Mouse (Mus musculus): ENCODE data around the gene Abo. TPM values are rescaled to one million over a fixed set of nuclear protein-coding genes. Genes with fewer than 3 reads are reported as not detected.

The Abo gene
- total and polyA plus RNA-seq, 2 experiments: not detected

GRCm38 (mm10) chr2:26910124-26910993 lies 45.6 kb upstream of the Abo start, which contains the start of the genes Med22 and Rpl7a:
Gene Med22, minus strand, starts transcription at chr2:26910677.
Gene Rpl7a, plus strand, starts transcription at chr2:26910764.
- WGBS: under 1% methylated on average over 74 of the region's 74 CpGs
- H3K79me2 ChIP-seq (ENCODE audit: control insufficient read depth, insufficient read depth, low read length): peaks cover 23% of the 10 kb centered on the region
- peaks cover 19% of the 10 kb centered on the region for H3K4me1 ChIP-seq (ENCODE audit: control insufficient read depth, insufficient read depth, low read length)
- H3K36me3 ChIP-seq (ENCODE audit: control insufficient read depth, insufficient read depth, low read length): peaks cover 20% of the 10 kb centered on the region
- H3K4me3 ChIP-seq (ENCODE audit: insufficient read depth, low read depth, low read length): peak within 1 kb of the TSS; percentile 96
- H3K27me3 ChIP-seq (ENCODE audit: control insufficient read depth, insufficient read depth, low read length): no peaks in the 10 kb centered on the region
- peak within 1 kb of the TSS; percentile 94 for H3K9ac ChIP-seq (ENCODE audit: low read depth, low read length)
- TF ChIP-seq POLR2A (IDR thresholded peaks at IDR 0.05; ENCODE audit: extremely low read depth, insufficient read depth, low read length) (peak; percentile 83), CTCF (IDR thresholded peaks at IDR 0.05; ENCODE audit: low read depth, low read length) (no peak)
- peak; percentile 87 for DNase-seq (ENCODE audit: extremely low read depth, low read depth, low spot score)
- H3K27ac ChIP-seq (replicated peaks; ENCODE audit: insufficient read depth, low read depth, low read length): peak within 1 kb of the TSS; percentile 78

- H3K36me3 ChIP-seq (ENCODE audit: control insufficient read depth, insufficient read depth, low read length): peaks cover 20% of the 10 kb centered on the region
- H3K79me2 ChIP-seq (ENCODE audit: control insufficient read depth, insufficient read depth, low read length): peaks cover 23% of the 10 kb centered on the region
- H3K4me3 ChIP-seq (ENCODE audit: insufficient read depth, low read depth, low read length): peak overlapping the region; percentile 76
- peak overlapping the region; percentile 78 for H3K27ac ChIP-seq (replicated peaks; ENCODE audit: insufficient read depth, low read depth, low read length)
- peak overlapping the region; percentile 74 for H3K9ac ChIP-seq (ENCODE audit: low read depth, low read length)
- peaks cover 17% of the 10 kb centered on the region for H3K4me1 ChIP-seq (ENCODE audit: control insufficient read depth, insufficient read depth, low read length)
- no peak for DNase-seq (ENCODE audit: extremely low read depth, low read depth, low spot score)
- no peaks in the 10 kb centered on the region for H3K27me3 ChIP-seq (ENCODE audit: control insufficient read depth, insufficient read depth, low read length)
- TF ChIP-seq POLR2A (IDR thresholded peaks at IDR 0.05; ENCODE audit: extremely low read depth, insufficient read depth, low read length) (no peak), CTCF (IDR thresholded peaks at IDR 0.05; ENCODE audit: low read depth, low read length) (no peak)
Observed at GRCm38 (mm10) chr2:26909387-26909784, 44.6 kb upstream of the Abo start.

GRCm38 (mm10) chr2:26908710-26909386 lies 44.1 kb upstream of the Abo start:
- 68% methylated on average over 18 of the region's 18 CpGs for WGBS
- DNase-seq (ENCODE audit: extremely low read depth, low read depth, low spot score): no peak
- Histone ChIP-seq H3K4me3 (ENCODE audit: insufficient read depth, low read depth, low read length) (peak overlapping the region; percentile 6; the same call in 1 of the 2 replicates), H3K79me2 (ENCODE audit: control insufficient read depth, insufficient read depth, low read length) (peaks cover 23% of the 10 kb centered on the region), H3K4me1 (ENCODE audit: control insufficient read depth, insufficient read depth, low read length) (peaks cover 18% of the 10 kb centered on the region), H3K27ac (replicated peaks; ENCODE audit: insufficient read depth, low read depth, low read length) (no peak overlapping the region), H3K36me3 (ENCODE audit: control insufficient read depth, insufficient read depth, low read length) (peaks cover 18% of the 10 kb centered on the region), H3K27me3 (ENCODE audit: control insufficient read depth, insufficient read depth, low read length) (no peaks in the 10 kb centered on the region), H3K9ac (ENCODE audit: low read depth, low read length) (peak overlapping the region; percentile 2; the same call in 1 of the 2 replicates)
- no peak for TF ChIP-seq CTCF (IDR thresholded peaks at IDR 0.05; ENCODE audit: low read depth, low read length)
- TF ChIP-seq POLR2A (IDR thresholded peaks at IDR 0.05; ENCODE audit: extremely low read depth, insufficient read depth, low read length): no peak

- Histone ChIP-seq H3K79me2 (ENCODE audit: control insufficient read depth, insufficient read depth, low read length) (peaks cover 21% of the 10 kb centered on the region), H3K27me3 (ENCODE audit: control insufficient read depth, insufficient read depth, low read length) (no peaks in the 10 kb centered on the region), H3K4me3 (ENCODE audit: insufficient read depth, low read depth, low read length) (no peak overlapping the region), H3K9ac (ENCODE audit: low read depth, low read length) (no peak overlapping the region), H3K4me1 (ENCODE audit: control insufficient read depth, insufficient read depth, low read length) (peaks cover 22% of the 10 kb centered on the region), H3K36me3 (ENCODE audit: control insufficient read depth, insufficient read depth, low read length) (peaks cover 4% of the 10 kb centered on the region), H3K27ac (replicated peaks; ENCODE audit: insufficient read depth, low read depth, low read length) (no peak overlapping the region)
- 28% methylated on average over 4 of the region's 4 CpGs for WGBS
- TF ChIP-seq POLR2A (IDR thresholded peaks at IDR 0.05; ENCODE audit: extremely low read depth, insufficient read depth, low read length): no peak
- peak; percentile 94 for TF ChIP-seq CTCF (IDR thresholded peaks at IDR 0.05; ENCODE audit: low read depth, low read length)
- DNase-seq (ENCODE audit: extremely low read depth, low read depth, low spot score): peak; percentile 55
Observed at GRCm38 (mm10) chr2:26907109-26907508, 42.3 kb upstream of the Abo start.

- no peak overlapping the region for H3K4me3 ChIP-seq (ENCODE audit: insufficient read depth, low read depth, low read length)
- TF ChIP-seq POLR2A (IDR thresholded peaks at IDR 0.05; ENCODE audit: extremely low read depth, insufficient read depth, low read length) (no peak), CTCF (IDR thresholded peaks at IDR 0.05; ENCODE audit: low read depth, low read length) (no peak)
- WGBS: 94% methylated on average over 3 of the region's 3 CpGs
- no peaks in the 10 kb centered on the region for H3K27me3 ChIP-seq (ENCODE audit: control insufficient read depth, insufficient read depth, low read length)
- H3K4me1 ChIP-seq (ENCODE audit: control insufficient read depth, insufficient read depth, low read length): peaks cover 23% of the 10 kb centered on the region
- H3K27ac ChIP-seq (replicated peaks; ENCODE audit: insufficient read depth, low read depth, low read length): no peak overlapping the region
- H3K36me3 ChIP-seq (ENCODE audit: control insufficient read depth, insufficient read depth, low read length): peaks cover 2% of the 10 kb centered on the region; the same call in 1 of the 2 replicates
- peaks cover 18% of the 10 kb centered on the region for H3K79me2 ChIP-seq (ENCODE audit: control insufficient read depth, insufficient read depth, low read length)
- H3K9ac ChIP-seq (ENCODE audit: low read depth, low read length): no peak overlapping the region
- no peak for DNase-seq (ENCODE audit: extremely low read depth, low read depth, low spot score)
Observed at GRCm38 (mm10) chr2:26906431-26906830, 41.7 kb upstream of the Abo start.

All from liver, adult 2 months (tissue).